Mouse (Mus musculus) G1E (cell line): ENCODE measurements at regions not wholly inside any gene's neighbourhood (a gene's known extent, or its start where the extent isn't known, plus 50 kb on each side); places are given as distances from the start of the nearest gene placed in this dataset.

ENCODE experiments used
- ATAC-seq: 2 replicates; pipeline ENCODE4 v1.8.0; 2016; ENCODE audit warnings: mild to moderate bottlenecking; ENCODE audit not compliant: insufficient number of reproducible peaks, poor library complexity, low FRiP score, severe bottlenecking; ENCODE audit errors: extremely low read depth
- DNase-seq: peaks from one replicate; pipeline ENCODE4 v3.0.0; 2012; ENCODE audit warnings: low spot score
- H3K27me3 ChIP-seq: 2 replicates; pipeline ENCODE4 v1.6.1; 2012; ENCODE audit warnings: mild to moderate bottlenecking, low read length, inconsistent platforms; ENCODE audit not compliant: insufficient read depth
- H3K36me3 ChIP-seq: replicated peaks from 2 replicates; pipeline ENCODE3; 2012; ENCODE audit warnings: mild to moderate bottlenecking, inconsistent platforms
- H3K4me1 ChIP-seq: 2 replicates; pipeline ENCODE4 v1.6.1; 2012; ENCODE audit warnings: low read depth, low read length, inconsistent platforms, mixed read lengths; ENCODE audit not compliant: insufficient read depth
- H3K4me3 ChIP-seq: 2 replicates; pipeline ENCODE4 v1.5.1; 2012; ENCODE audit warnings: low read depth, mild to moderate bottlenecking, inconsistent platforms, low read length, moderate library complexity, mixed read lengths
- H3K9me3 ChIP-seq: replicated peaks from 2 replicates; pipeline ENCODE4 v1.6.1; 2012; ENCODE audit warnings: inconsistent platforms
- CTCF ChIP-seq: IDR thresholded peaks from 2 replicates; pipeline ENCODE4 v1.5.1; 2012; ENCODE audit warnings: low read depth, low read length, inconsistent platforms, mixed read lengths
- GATA1 ChIP-seq: IDR thresholded peaks from 2 replicates; pipeline ENCODE4 v1.6.1; 2012; ENCODE audit warnings: borderline replicate concordance, low read length, inconsistent platforms, mixed read lengths
- GATA2 ChIP-seq: IDR thresholded peaks from 2 replicates; pipeline ENCODE4 v1.6.1; 2012; ENCODE audit warnings: low read depth, low read length, inconsistent platforms, borderline replicate concordance
- POLR2AphosphoS5 ChIP-seq: IDR thresholded peaks from 2 replicates; pipeline ENCODE4 v1.6.1; 2012; ENCODE audit warnings: low read depth, low read length, inconsistent platforms; ENCODE audit not compliant: insufficient replicate concordance
- TAL1 ChIP-seq: conservative IDR thresholded peaks from 2 replicates; pipeline ENCODE4 v1.6.1; 2012; ENCODE audit warnings: low read depth, low read length, inconsistent platforms, mixed read lengths

DNA sequence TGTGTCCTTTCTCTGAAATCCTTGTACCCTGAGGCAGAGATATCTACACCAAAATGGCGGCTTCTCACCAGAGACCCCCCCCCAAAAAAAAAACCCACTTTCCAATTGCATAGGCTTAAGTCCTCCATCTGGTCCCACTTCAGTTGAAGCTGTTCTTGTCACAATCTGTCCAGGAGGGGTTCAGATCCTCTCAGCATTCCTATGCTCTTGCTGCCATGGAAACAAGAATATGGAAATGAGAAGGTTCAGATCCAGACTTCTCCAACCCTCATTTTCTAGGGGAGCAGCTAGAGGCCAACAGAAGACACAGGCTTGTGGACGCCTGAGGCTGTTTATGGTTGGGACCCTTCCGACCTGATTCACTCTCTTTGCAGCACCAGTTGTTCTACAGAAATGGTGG is 1569.7 kb upstream of the Gm6569 start:
- Histone ChIP-seq H3K36me3 (no peaks in the 10 kb centered on the region), H3K9me3 (peaks cover 7% of the 10 kb centered on the region), H3K27me3 (no peaks in the 10 kb centered on the region), H3K4me1 (no peaks in the 10 kb centered on the region), H3K4me3 (no peak overlapping the region)
- DNase-seq (no peak), ATAC-seq (no peak)
- TF ChIP-seq TAL1 (no peak), CTCF (no peak), POLR2AphosphoS5 (no peak), GATA2 (no peak), GATA1 (no peak)

DNA sequence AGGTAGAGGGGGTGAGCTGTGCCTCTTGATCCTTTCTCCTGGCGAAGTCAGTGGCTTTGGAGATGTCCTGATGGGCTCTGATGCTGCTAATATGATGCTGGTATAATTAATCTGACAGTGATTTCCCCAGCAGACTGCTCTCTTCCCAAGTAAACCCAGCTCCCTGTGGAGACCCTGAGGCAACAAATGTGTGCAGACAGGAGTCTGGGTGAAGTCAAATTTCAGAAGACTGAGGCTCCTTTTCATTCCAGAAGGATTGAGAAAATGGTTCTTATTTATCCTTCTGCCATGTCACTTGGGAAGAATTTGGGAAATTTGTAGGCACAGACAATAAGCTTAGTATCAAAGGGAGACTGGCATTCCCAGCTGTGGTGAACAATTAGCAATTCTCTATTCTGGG is 1550.5 kb upstream of the Gm6569 start:
- H3K27me3 ChIP-seq: no peaks in the 10 kb centered on the region
- DNase-seq (no peak), ATAC-seq (no peak)
- no peak overlapping the region for H3K4me3 ChIP-seq
- H3K36me3 ChIP-seq: no peaks in the 10 kb centered on the region
- H3K4me1 ChIP-seq: no peaks in the 10 kb centered on the region
- H3K9me3 ChIP-seq: peaks cover 30% of the 10 kb centered on the region
- TF ChIP-seq GATA1 (no peak), GATA2 (no peak), CTCF (no peak), POLR2AphosphoS5 (no peak)

DNA sequence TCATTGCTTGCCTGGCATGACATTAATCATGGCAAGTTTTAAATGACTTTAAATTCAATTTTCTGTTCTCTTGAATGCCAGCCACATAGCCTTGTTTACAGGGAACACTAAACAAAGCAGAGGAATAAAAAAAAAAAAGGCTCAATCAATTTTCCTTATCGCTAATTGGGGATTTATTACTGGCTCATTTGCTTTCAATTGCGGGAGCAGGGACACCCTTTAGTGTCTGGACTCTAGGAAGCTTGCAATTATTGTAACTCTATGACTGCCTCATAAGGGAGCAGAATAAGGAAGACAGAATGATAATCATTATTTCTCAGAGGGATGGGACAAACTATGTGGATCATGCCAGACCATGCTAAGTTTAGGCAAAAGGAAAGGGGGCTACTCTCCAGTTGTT is 1537.7 kb upstream of the Gm6569 start:
- Histone ChIP-seq H3K9me3 (peaks cover 36% of the 10 kb centered on the region), H3K4me1 (no peaks in the 10 kb centered on the region), H3K27me3 (no peaks in the 10 kb centered on the region), H3K36me3 (no peaks in the 10 kb centered on the region), H3K4me3 (no peak overlapping the region)
- no peak for ATAC-seq
- TF ChIP-seq POLR2AphosphoS5 (no peak), GATA1 (no peak), TAL1 (no peak), CTCF (no peak), GATA2 (no peak)
- no peak for DNase-seq

DNA sequence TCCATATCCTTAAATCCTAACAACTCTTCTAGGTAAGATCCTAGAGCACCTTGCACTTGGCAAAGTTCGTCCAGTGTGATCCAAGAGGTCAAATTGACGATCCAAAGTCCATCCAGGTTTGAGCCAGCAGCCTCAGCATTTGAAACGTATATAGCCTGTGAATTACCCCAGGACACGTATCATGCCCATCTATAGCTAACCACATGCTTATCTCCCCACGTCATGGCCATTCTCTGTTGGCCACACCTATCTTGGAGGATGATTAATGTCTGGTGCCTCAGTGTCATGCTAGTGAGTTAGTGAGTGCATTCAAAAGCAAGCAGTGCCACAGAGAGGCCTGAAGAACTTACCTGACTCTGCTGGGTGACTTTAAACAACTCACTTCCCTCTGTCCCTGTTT is 1521.9 kb upstream of the Gm6569 start:
- peaks cover 41% of the 10 kb centered on the region for H3K9me3 ChIP-seq
- no peak for ATAC-seq
- TF ChIP-seq TAL1 (no peak), GATA2 (no peak), POLR2AphosphoS5 (no peak), GATA1 (no peak), CTCF (no peak)
- H3K4me3 ChIP-seq: no peak overlapping the region
- H3K27me3 ChIP-seq: no peaks in the 10 kb centered on the region
- no peaks in the 10 kb centered on the region for H3K4me1 ChIP-seq
- DNase-seq: no peak
- no peaks in the 10 kb centered on the region for H3K36me3 ChIP-seq

DNA sequence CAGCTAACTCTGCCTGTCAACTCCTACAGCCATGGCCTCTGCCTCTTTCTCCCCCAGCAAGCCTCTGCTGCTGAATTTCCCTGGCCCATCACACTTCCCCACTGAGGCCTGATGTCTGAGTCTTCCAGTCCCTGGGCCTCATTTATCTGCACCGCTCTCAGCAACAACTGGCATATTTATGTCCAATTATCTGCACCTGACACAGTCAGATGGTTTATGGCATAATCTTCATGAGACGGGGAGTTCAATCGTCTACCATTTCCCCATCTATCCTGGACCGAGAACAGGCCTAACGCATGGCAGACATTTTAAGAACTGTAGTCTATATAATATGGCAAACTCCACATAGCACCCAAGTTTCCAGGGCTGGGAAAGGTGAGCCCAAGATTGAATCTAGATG is 1512.8 kb upstream of the Gm6569 start:
- TF ChIP-seq TAL1: no peak
- no peak for TF ChIP-seq GATA1
- TF ChIP-seq POLR2AphosphoS5: no peak
- TF ChIP-seq CTCF: no peak
- no peak for TF ChIP-seq GATA2
- ATAC-seq (no peak), DNase-seq (no peak)
- no peaks in the 10 kb centered on the region for H3K36me3 ChIP-seq
- H3K9me3 ChIP-seq: peaks cover 35% of the 10 kb centered on the region
- H3K27me3 ChIP-seq: no peaks in the 10 kb centered on the region
- no peaks in the 10 kb centered on the region for H3K4me1 ChIP-seq
- no peak overlapping the region for H3K4me3 ChIP-seq

DNA sequence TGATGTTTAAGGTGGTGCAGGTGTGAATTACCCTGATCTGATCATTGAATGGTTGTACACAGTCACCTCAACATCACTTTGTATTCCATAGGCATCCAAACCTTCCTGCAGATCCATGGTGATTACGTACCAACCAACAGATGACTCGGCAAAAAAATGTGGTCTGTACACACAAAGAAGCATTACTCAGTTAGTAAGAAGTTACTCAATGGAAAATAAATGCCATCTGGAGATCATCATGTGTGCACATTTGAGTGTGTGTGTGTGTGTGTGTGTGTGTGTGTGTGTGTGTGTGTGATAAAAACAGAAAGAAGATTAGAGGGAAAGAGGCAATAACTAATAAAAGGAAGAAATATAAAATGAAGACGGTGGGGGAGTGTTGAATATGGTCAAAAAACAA is 1512.2 kb upstream of the Gm6569 start:
- no peaks in the 10 kb centered on the region for H3K4me1 ChIP-seq
- DNase-seq (no peak), ATAC-seq (no peak)
- TF ChIP-seq TAL1 (no peak), CTCF (no peak), GATA2 (no peak), GATA1 (no peak), POLR2AphosphoS5 (no peak)
- H3K4me3 ChIP-seq: no peak overlapping the region
- H3K27me3 ChIP-seq: no peaks in the 10 kb centered on the region
- H3K36me3 ChIP-seq: no peaks in the 10 kb centered on the region
- H3K9me3 ChIP-seq: peaks cover 35% of the 10 kb centered on the region

DNA sequence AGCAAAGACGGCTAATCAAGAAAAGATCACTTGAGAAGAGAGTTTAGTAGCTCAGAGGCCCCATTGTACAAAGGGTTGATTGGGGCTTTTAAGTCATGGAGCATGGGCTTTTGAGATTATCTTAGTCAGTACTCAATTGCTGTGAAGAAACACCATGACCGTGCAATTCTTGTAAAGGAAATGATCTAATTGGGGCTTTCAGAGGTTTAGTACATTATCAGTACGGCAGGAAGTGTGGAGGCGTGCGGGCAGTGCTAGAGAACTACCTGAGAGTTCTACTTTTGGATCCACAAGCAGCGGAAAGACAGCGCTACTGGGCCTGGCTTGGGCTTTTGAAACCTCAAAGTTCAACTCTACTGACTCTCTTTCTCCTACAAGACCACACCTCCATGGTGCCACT is 1511.2 kb upstream of the Gm6569 start:
- TF ChIP-seq GATA2 (no peak), TAL1 (no peak)
- H3K4me3 ChIP-seq: no peak overlapping the region
- H3K4me1 ChIP-seq: no peaks in the 10 kb centered on the region
- no peaks in the 10 kb centered on the region for H3K27me3 ChIP-seq
- H3K36me3 ChIP-seq: no peaks in the 10 kb centered on the region
- H3K9me3 ChIP-seq: peaks cover 38% of the 10 kb centered on the region
- DNase-seq (no peak), ATAC-seq (no peak)
